Mouse (Mus musculus) cortical plate, adult 2 months (tissue): ENCODE data around the gene Slc22a15.

ENCODE experiments used
- CTCF ChIP-seq: fragments of 200-500 bp; IDR thresholded peaks from 2 replicates; pipeline ENCODE4 v1.5.1; 2011; ENCODE audit warnings: mild to moderate bottlenecking, control low read depth, low read length; ENCODE audit not compliant: insufficient read depth; ENCODE audit errors: extremely low read depth
- POLR2A ChIP-seq: fragments of 200-500 bp; IDR thresholded peaks from 2 replicates; pipeline ENCODE4 v1.6.1; 2011; ENCODE audit warnings: mild to moderate bottlenecking, low read length, control low read depth; ENCODE audit not compliant: insufficient read depth; ENCODE audit errors: extremely low read depth

DNA sequence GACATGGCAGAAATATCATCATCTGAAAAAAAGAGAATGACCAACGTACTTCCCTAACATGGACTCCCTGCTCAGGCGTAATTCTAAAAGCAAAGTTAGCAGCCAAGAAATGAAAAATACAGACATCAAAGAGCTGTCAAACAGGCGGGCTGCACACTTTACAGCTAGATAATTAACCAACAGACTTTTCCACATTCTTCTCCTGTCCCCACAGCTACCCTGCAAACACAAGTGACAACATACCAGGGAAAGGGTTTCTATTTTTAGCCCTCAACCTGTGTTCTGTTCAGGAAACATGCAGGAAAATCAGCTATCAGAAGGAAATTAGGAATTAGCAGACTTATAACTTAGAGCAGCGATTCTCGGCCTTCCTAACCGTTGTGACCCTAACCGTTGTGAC is 21.9 kb downstream of the Slc22a15 start:
- TF ChIP-seq POLR2A (no peak), CTCF (no peak)
